Mouse (Mus musculus) kidney, embryonic 14.5 days (tissue): ENCODE measurements at regions not wholly inside any gene's neighbourhood (a gene's known extent, or its start where the extent isn't known, plus 50 kb on each side); places are given as distances from the start of the nearest gene placed in this dataset.

Source experiments
- ATAC-seq: fragments of 200-750 bp; cut with Nextera tagmentation; 2 replicates; pipeline ENCODE4 v1.8.0; 2017; ENCODE audit warnings: moderate number of reproducible peaks, mild to moderate bottlenecking, moderate TSS enrichment, moderate library complexity; ENCODE audit not compliant: low FRiP score, low TSS enrichment
- H3K27ac ChIP-seq: fragments of 300-500 bp; sonication (generic); 2 replicates; pipeline ENCODE4 v1.5.1; 2014; ENCODE audit warnings: low read depth, mild to moderate bottlenecking, low read length, moderate library complexity, mixed read lengths
- H3K27me3 ChIP-seq: fragments of 300-500 bp; sonication (generic); 2 replicates; pipeline ENCODE4 v1.6.1; 2014; ENCODE audit warnings: mild to moderate bottlenecking, low read length; ENCODE audit not compliant: control insufficient read depth, insufficient read depth
- H3K36me3 ChIP-seq: fragments of 300-500 bp; sonication (generic); 2 replicates; pipeline ENCODE4 v1.6.1; 2014; ENCODE audit warnings: low read length, mixed read lengths; ENCODE audit not compliant: control insufficient read depth, insufficient read depth
- H3K4me1 ChIP-seq: fragments of 300-500 bp; sonication (generic); 2 replicates; pipeline ENCODE4 v1.6.1; 2014; ENCODE audit warnings: low read length, mixed read lengths; ENCODE audit not compliant: control insufficient read depth, insufficient read depth
- H3K4me2 ChIP-seq: fragments of 300-500 bp; sonication (generic); replicated peaks from 2 replicates; pipeline ENCODE4 v1.6.1; 2014; ENCODE audit warnings: low read depth, mild to moderate bottlenecking, low read length
- H3K4me3 ChIP-seq: fragments of 300-500 bp; sonication (generic); 2 replicates; pipeline ENCODE4 v1.5.1; 2014; ENCODE audit warnings: mild to moderate bottlenecking, low read length
- H3K9ac ChIP-seq: fragments of 300-500 bp; sonication (generic); 2 replicates; pipeline ENCODE4 v1.6.1; 2014; ENCODE audit warnings: low read depth, mild to moderate bottlenecking, low read length, moderate library complexity
- H3K9me3 ChIP-seq: fragments of 300-500 bp; sonication (generic); 2 replicates; pipeline ENCODE4 v1.6.1; 2016; ENCODE audit warnings: low read length; ENCODE audit not compliant: control insufficient read depth
- WGBS: fragments of 180-500 bp; shearing (Covaris S2); extraction: QIAGEN DNeasy Blood & Tissue Kit; methylation state at CpG from one replicate; pipeline ENCODE4 v1.1.7; 2014; 5-methylcytosine and 5-hydroxymethylcytosine counted together

DNA sequence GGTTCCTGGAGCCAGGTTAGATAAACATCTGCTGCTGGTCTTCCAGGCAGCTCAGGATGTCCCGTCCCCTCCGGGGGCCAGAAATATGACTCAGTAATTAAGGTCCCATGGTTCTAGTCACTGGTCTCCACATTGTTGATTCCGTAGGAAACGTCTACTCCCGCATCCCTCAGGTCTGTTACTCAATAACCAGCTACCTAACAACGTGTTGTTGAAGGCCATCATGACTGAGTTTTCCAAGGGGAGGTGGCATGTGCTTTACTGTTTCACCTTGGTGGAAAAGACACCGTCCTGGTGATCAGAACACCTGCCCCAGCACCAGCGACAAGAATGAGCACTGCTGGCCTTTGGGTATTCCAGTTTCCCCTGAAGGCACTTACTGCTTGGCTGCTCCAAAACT, 377.9 kb downstream of the Lpin1 start:
- Histone ChIP-seq H3K9me3 (no peaks in the 10 kb centered on the region), H3K27ac (no peak overlapping the region), H3K4me3 (no peak overlapping the region), H3K27me3 (no peaks in the 10 kb centered on the region), H3K36me3 (no peaks in the 10 kb centered on the region), H3K4me1 (0 out of 2 replicates have a peak, but pooled peaks cover 4% of the 10 kb centered on the region), H3K9ac (no peak overlapping the region), H3K4me2 (no peak overlapping the region)
- 54% methylated on average over 8 of the region's 8 CpGs for WGBS
- no peak for ATAC-seq

DNA sequence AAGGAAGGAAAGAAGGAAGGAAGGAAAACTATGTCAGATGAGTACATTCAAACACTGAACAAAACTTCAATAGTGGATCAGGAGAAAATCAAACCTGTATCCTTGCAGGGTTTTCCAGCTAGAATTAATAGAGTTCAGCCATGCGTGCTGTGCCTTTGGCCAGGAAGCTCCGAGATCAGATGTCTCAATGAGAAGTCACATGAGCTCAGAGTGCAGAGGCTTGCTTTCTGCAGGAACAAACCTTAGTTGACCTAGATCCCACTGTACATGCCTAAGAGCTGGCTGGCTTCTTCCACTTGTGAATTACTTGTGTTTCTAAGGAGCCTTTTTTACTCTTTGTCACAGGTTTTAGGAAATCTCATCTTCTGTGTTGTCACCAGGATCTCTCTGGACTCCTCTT, 378.7 kb downstream of the Lpin1 start:
- Histone ChIP-seq H3K36me3 (no peaks in the 10 kb centered on the region), H3K9ac (no peak overlapping the region), H3K4me3 (no peak overlapping the region), H3K9me3 (no peaks in the 10 kb centered on the region), H3K4me2 (no peak overlapping the region), H3K27me3 (no peaks in the 10 kb centered on the region), H3K4me1 (0 out of 2 replicates have a peak, but pooled peaks cover 4% of the 10 kb centered on the region), H3K27ac (no peak overlapping the region)
- peak; percentile 57; the same call in 1 of the 2 replicates for ATAC-seq
- WGBS = 50% methylated on average over 2 of the region's 2 CpGs

DNA sequence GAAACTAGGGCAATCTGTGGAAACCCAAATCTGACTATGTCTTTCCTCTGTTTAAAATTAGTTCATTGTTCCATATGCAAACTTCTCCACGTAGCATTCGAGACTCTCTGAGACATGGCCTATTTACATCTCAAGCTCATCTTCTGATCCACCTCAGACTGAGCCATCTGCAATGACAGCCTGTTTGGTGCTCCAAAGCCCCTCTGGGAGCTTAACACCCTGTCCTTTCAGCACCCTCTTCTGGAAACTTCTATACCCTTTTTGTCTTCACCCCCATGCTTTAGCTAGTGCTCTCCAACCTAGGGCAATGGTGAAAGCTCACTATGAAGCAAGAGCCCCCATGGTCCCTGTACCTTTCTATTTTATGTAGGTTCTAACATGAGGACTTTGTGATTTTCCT, 379.7 kb downstream of the Lpin1 start:
- H3K27ac ChIP-seq = no peak overlapping the region
- H3K9ac ChIP-seq = no peak overlapping the region
- no peaks in the 10 kb centered on the region for H3K36me3 ChIP-seq
- whole genome bisulfite sequencing = 86% methylated on average over 2 of the region's 2 CpGs
- no peaks in the 10 kb centered on the region for H3K9me3 ChIP-seq
- 0 out of 2 replicates have a peak, but pooled peaks cover 4% of the 10 kb centered on the region for H3K4me1 ChIP-seq
- no peak overlapping the region for H3K4me2 ChIP-seq
- H3K27me3 ChIP-seq = no peaks in the 10 kb centered on the region
- ATAC-seq = no peak
- H3K4me3 ChIP-seq = no peak overlapping the region

DNA sequence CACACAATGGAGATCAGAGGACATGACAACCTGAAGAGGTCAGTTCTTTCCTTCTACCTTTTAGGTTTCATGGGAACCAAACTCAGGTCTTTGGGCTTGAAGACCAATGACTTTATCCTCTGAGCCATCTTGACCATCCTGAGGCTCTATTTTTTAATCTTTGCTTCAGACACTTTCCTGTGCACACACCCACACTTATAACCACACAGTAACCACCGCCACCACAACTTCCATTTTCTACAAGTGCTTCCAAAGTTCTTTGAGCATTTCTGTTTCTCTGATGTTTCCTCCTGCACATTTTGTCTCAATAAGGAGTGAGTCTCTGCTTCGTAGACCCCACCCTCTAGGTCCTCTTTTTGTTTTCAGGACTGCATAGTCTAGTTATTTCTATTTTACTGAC, 385.3 kb downstream of the Lpin1 start:
- ATAC-seq = no peak
- Histone ChIP-seq H3K4me3 (no peak overlapping the region), H3K9ac (no peak overlapping the region), H3K4me1 (no peaks in the 10 kb centered on the region), H3K36me3 (no peaks in the 10 kb centered on the region), H3K4me2 (no peak overlapping the region), H3K27me3 (no peaks in the 10 kb centered on the region), H3K9me3 (no peaks in the 10 kb centered on the region), H3K27ac (no peak overlapping the region)
- WGBS = 92% methylated on average over 2 of the region's 2 CpGs

DNA sequence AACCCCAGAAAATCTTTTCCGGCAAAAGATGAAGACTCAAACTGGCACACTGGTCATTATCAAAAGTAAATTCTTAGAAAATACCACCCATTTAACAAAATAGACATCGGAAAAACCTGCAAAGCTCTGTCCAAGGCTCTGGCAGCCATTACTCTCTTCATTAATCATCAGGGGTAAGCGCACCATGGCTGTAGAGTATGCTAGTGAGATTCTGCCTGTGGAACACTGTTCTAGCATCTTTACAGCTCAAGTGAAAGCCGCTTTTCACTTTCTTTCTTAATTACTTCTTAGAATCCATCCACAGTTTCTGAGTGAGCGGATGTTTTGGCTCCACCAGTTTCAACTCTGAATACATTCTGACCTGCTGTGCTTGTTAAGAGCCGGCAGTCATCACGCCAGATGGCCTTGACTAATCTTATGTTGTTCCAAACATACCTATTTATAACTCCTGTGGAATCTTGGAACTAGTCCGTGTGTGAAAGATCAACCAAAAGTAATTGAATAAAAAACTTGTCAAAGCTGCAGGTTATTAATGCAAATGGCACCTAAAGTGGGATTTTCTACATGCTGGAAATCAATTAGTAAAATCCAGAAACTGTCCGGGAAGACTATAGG, 387.8 kb downstream of the Lpin1 start:
- H3K4me1 ChIP-seq = no peaks in the 10 kb centered on the region
- no peaks in the 10 kb centered on the region for H3K27me3 ChIP-seq
- no peak overlapping the region for H3K27ac ChIP-seq
- H3K36me3 ChIP-seq = no peaks in the 10 kb centered on the region
- 83% methylated on average over 9 of the region's 9 CpGs for WGBS
- H3K9ac ChIP-seq = no peak overlapping the region
- no peaks in the 10 kb centered on the region for H3K9me3 ChIP-seq
- no peak overlapping the region for H3K4me2 ChIP-seq
- no peak overlapping the region for H3K4me3 ChIP-seq
- ATAC-seq = no peak

DNA sequence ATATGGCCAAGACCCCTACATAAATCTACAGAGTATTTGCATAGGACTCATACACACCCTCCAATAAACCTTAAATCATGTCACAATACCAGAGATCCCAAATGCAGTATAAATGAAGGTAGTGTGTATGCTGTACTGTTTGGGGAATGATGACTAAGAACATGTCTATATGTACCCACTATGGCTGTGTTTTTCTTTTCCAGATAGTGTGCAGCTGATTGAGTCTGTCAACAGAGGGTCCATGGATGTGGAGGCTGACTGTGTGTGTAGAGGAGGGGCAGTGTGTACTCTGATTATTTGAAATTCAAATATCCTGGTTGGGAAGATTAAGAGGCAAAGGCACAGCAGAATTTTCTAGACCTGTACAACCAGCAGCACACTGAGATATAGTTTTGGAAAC, 388.6 kb downstream of the Lpin1 start:
- no peak overlapping the region for H3K4me3 ChIP-seq
- ATAC-seq = no peak
- H3K4me1 ChIP-seq = no peaks in the 10 kb centered on the region
- H3K27ac ChIP-seq = no peak overlapping the region
- no peak overlapping the region for H3K4me2 ChIP-seq
- no peaks in the 10 kb centered on the region for H3K36me3 ChIP-seq
- H3K27me3 ChIP-seq = no peaks in the 10 kb centered on the region
- H3K9me3 ChIP-seq = no peaks in the 10 kb centered on the region
- no peak overlapping the region for H3K9ac ChIP-seq

DNA sequence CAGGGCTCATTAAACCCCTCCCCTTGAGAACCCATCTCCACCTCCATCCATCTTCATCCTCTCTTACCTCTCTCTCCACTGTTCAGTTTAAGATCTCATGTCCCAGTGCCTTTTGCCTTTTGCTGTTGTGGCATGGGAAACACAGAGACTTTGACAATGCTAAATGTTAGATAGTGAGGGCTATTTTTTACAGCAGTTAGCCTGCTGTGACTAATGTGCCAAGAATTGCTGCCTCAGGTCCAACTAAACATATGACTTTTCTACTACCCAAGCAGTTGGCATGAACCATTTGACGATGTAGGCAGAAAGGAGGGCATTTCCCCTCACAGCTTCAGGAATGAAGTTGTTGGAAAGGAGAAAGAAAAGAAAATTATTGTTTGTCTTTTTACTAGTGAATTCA, 389.6 kb downstream of the Lpin1 start:
- Histone ChIP-seq H3K27ac (no peak overlapping the region), H3K9ac (no peak overlapping the region), H3K4me1 (no peaks in the 10 kb centered on the region), H3K9me3 (no peaks in the 10 kb centered on the region), H3K4me3 (no peak overlapping the region), H3K4me2 (no peak overlapping the region), H3K27me3 (no peaks in the 10 kb centered on the region), H3K36me3 (no peaks in the 10 kb centered on the region)
- ATAC-seq = no peak
- WGBS = 89% methylated on average over 1 of the region's 1 CpGs

DNA sequence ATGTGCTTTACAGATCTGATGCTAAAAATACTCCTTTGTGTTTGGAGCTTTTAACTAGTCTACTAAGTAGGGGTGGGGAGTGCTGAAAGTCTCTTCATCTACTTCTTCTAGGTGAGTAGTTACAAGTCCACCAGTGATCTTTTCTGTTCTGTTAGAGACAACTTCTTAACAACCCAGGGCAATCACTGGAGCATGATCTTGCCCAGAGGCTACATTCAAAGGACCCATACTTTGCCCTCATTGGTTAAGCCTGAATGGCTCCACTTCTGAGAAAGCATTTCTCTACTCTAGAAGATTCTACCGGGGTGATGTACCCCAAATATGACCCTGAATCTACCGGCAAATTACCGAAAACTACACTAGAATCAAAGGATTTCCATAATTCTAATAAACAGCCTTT, 390.2 kb downstream of the Lpin1 start:
- WGBS = 89% methylated on average over 3 of the region's 3 CpGs
- Histone ChIP-seq H3K9me3 (no peaks in the 10 kb centered on the region), H3K4me3 (no peak overlapping the region), H3K4me1 (no peaks in the 10 kb centered on the region), H3K9ac (no peak overlapping the region), H3K27ac (no peak overlapping the region), H3K4me2 (no peak overlapping the region), H3K27me3 (no peaks in the 10 kb centered on the region), H3K36me3 (no peaks in the 10 kb centered on the region)
- no peak for ATAC-seq

DNA sequence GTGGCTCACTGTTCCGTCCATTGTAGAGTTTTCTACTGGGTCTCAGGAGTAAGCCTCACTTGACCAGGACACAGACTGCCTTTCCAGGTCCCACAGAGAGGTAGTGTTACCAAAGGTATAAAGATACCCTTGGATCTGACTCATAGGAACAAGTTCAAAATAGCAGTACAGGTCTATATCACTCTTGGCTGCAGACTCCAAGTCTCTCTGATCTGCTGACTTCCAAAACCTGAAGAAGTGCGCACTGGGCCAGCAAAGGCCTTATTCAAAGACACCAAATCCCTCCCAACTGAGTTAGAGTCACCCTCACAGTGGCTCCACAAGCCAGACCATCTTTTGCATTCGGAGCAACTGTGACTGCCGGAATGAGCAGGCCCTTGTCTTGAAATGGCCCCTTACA, 391.9 kb downstream of the Lpin1 start:
- Histone ChIP-seq H3K4me3 (no peak overlapping the region), H3K36me3 (no peaks in the 10 kb centered on the region), H3K27me3 (no peaks in the 10 kb centered on the region), H3K9ac (no peak overlapping the region), H3K9me3 (no peaks in the 10 kb centered on the region), H3K4me1 (no peaks in the 10 kb centered on the region), H3K27ac (no peak overlapping the region), H3K4me2 (no peak overlapping the region)
- WGBS = 97% methylated on average over 4 of the region's 4 CpGs
- no peak for ATAC-seq
